Mouse (Mus musculus) hindbrain, embryonic 13.5 days (tissue): ENCODE data around the gene Il1r1. TPM values are rescaled to one million over a fixed set of nuclear protein-coding genes. Genes with fewer than 3 reads are reported as not detected.
"Not testable (repeated sequence)": the region's sequence is repeated elsewhere in the genome, so short reads cannot be mapped to it uniquely, and the experiment has no call there.

ENCODE experiments used
- ATAC-seq: fragments of 200-750 bp; cut with Nextera tagmentation; 2 replicates; pipeline ENCODE4 v1.8.0; 2017; ENCODE audit warnings: moderate TSS enrichment; ENCODE audit not compliant: low FRiP score
- H3K27ac ChIP-seq: fragments of 300-500 bp; sonication (generic); 2 replicates; pipeline ENCODE4 v1.5.1; 2015; ENCODE audit warnings: inconsistent platforms, mild to moderate bottlenecking, moderate library complexity
- H3K27me3 ChIP-seq: fragments of 300-500 bp; sonication (generic); 2 replicates; pipeline ENCODE4 v1.6.1; 2015; ENCODE audit warnings: mild to moderate bottlenecking, inconsistent platforms
- H3K36me3 ChIP-seq: fragments of 300-500 bp; sonication (generic); 2 replicates; pipeline ENCODE4 v1.6.1; 2015; ENCODE audit warnings: mild to moderate bottlenecking, inconsistent platforms
- H3K4me1 ChIP-seq: fragments of 300-500 bp; sonication (generic); replicated peaks from 2 replicates; pipeline ENCODE4 v1.6.1; 2015; ENCODE audit warnings: inconsistent platforms
- H3K4me2 ChIP-seq: fragments of 300-500 bp; sonication (generic); 2 replicates; pipeline ENCODE4 v1.6.1; 2015; ENCODE audit warnings: inconsistent platforms, mild to moderate bottlenecking, moderate library complexity
- H3K4me3 ChIP-seq: fragments of 300-500 bp; sonication (generic); 2 replicates; pipeline ENCODE4 v1.5.1; 2015; ENCODE audit warnings: mild to moderate bottlenecking, inconsistent platforms
- H3K9ac ChIP-seq: fragments of 300-500 bp; sonication (generic); 2 replicates; pipeline ENCODE4 v1.6.1; 2015; ENCODE audit warnings: mild to moderate bottlenecking, inconsistent platforms
- H3K9me3 ChIP-seq: fragments of 300-500 bp; sonication (generic); 2 replicates; pipeline ENCODE4 v1.6.1; 2016; ENCODE audit warnings: inconsistent platforms
- WGBS: fragments of 180-500 bp; shearing (Covaris S2); methylation state at CpG from one replicate; pipeline ENCODE4 v1.1.7; 2015; 5-methylcytosine and 5-hydroxymethylcytosine counted together
- polyA plus RNA-seq: library from polyadenylated mRNA; unstranded; fragments of >200 nt; fragmentation: Nextera tagmentation; extraction: Ambion mirVana; gene quantifications from 2 replicates; pipeline ENCODE4 v1.2.1, GENCODE M21; 2015

Il1r1 gene
- polyA plus RNA-seq, 1 experiment from 2014 or later, result 0.74 TPM

DNA sequence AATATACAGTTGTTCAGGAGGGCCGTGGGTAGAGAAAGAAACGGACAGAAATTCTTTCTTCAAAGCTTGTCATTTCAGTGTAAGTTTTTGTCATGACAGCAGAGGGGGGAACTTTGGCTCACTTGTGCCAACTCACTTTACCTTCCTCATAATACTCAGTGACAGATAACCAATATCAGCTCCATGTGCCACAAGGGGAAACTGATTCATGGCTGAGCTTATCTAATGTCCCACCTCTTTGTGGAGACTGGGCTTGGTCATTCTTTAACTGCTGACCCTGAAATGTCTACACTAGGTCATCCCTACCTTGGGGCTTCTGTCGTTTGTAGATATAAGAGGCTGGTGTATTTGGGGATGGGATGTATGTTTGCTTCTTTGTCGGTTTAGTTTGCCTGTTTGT is 53.1 kb downstream of the Il1r1 start:
- Histone ChIP-seq H3K27me3 (no peaks in the 10 kb centered on the region), H3K36me3 (no peaks in the 10 kb centered on the region), H3K27ac (no peak overlapping the region), H3K9me3 (no peaks in the 10 kb centered on the region), H3K4me3 (no peak overlapping the region), H3K4me1 (no peaks in the 10 kb centered on the region), H3K9ac (no peak overlapping the region), H3K4me2 (no peak overlapping the region)
- ATAC-seq, result no peak
- WGBS, result 88% methylated on average over 4 of the region's 4 CpGs

GRCm38 (mm10) chr1:40278720-40279119 is 53.8 kb downstream of the Il1r1 start:
- H3K36me3 ChIP-seq, result no peaks in the 10 kb centered on the region
- H3K9ac ChIP-seq, result no peak overlapping the region
- no peak for ATAC-seq
- H3K4me2 ChIP-seq, result no peak overlapping the region
- no peak overlapping the region for H3K27ac ChIP-seq
- WGBS, result 89% methylated on average over 2 of the region's 2 CpGs
- no peak overlapping the region for H3K4me3 ChIP-seq
- H3K9me3 ChIP-seq, result no peaks in the 10 kb centered on the region
- no peaks in the 10 kb centered on the region for H3K27me3 ChIP-seq
- H3K4me1 ChIP-seq, result no peaks in the 10 kb centered on the region

DNA sequence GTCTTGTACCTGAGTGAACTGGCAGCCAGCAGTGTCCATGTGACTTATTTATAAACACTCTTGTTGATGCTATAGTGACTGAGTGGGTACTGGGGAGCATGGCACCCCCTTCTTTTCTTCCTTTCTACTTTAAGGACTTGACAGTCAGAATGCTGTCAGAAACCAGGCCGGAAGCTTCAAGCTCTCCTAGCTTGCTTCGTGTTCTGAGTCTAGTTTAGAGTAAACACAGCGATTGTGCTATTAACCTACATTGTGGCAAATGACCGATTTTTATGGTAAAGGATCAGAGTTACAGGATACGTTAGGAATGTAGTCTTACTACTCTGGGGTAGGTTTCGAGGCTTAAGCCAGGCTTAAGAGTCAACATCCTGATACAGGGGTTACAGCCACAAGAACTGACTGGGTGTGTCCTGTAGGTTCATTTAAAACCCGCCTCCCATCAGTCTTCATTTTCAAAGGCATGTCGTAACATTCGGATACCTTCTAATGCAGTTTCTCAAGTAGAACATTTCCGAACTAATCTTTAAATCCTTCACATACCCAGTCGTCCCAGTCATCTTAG is 54.4 kb downstream of the Il1r1 start:
- no peak overlapping the region for H3K4me3 ChIP-seq
- H3K9me3 ChIP-seq, result no peaks in the 10 kb centered on the region
- H3K4me2 ChIP-seq, result no peak overlapping the region
- H3K9ac ChIP-seq, result no peak overlapping the region
- H3K27me3 ChIP-seq, result no peaks in the 10 kb centered on the region
- 92% methylated on average over 11 of the region's 11 CpGs for WGBS
- no peak for ATAC-seq
- H3K27ac ChIP-seq, result no peak overlapping the region
- no peaks in the 10 kb centered on the region for H3K36me3 ChIP-seq
- H3K4me1 ChIP-seq, result no peaks in the 10 kb centered on the region

DNA sequence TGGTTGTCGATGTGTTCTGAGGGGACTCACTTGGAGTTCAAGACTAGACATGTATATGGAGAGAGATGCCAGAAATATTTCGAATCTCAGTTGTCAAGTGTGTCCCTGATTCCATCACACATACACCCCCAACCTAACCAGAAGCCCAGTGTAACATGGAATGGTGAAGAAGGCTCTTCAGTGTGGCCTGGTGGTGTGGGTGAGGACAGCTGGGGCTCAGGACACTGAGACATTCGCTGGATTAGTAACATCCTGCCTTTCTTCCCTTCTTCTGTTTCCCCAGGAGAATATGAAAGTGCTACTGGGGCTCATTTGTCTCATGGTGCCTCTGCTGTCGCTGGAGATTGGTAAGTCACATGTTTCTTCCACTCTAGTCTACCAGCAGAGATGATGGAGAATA is 57.1 kb downstream of the Il1r1 start:
- ATAC-seq, result no peak
- H3K4me3 ChIP-seq, result no peak overlapping the region
- H3K4me2 ChIP-seq, result no peak overlapping the region
- no peak overlapping the region for H3K9ac ChIP-seq
- H3K9me3 ChIP-seq, result no peaks in the 10 kb centered on the region
- H3K27ac ChIP-seq, result no peak overlapping the region
- H3K36me3 ChIP-seq, result no peaks in the 10 kb centered on the region
- 83% methylated on average over 4 of the region's 4 CpGs for WGBS
- no peaks in the 10 kb centered on the region for H3K27me3 ChIP-seq
- H3K4me1 ChIP-seq, result no peaks in the 10 kb centered on the region

DNA sequence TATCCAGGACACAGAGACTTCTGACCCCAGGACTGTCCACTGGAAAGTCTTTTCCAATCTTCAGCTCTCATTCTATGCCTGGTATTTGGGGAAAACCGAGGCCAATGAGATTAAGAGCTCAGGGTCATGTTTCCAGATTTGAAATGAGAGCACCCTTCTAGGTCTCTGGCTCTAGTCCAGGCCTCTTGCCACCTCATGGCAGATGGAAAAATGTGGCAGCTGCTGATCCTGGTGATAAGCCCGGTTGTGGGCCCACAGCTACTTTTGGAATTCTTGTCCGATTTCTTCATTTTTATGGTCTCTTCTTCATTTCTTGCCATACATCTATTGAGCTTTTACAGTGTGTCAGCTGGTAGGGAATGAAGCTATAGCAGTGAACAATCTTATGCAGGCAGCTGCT is 57.5 kb downstream of the Il1r1 start:
- no peaks in the 10 kb centered on the region for H3K27me3 ChIP-seq
- H3K36me3 ChIP-seq, result no peaks in the 10 kb centered on the region
- no peak overlapping the region for H3K4me2 ChIP-seq
- no peaks in the 10 kb centered on the region for H3K4me1 ChIP-seq
- no peak overlapping the region for H3K27ac ChIP-seq
- H3K4me3 ChIP-seq, result no peak overlapping the region
- H3K9me3 ChIP-seq, result no peaks in the 10 kb centered on the region
- ATAC-seq, result no peak
- no peak overlapping the region for H3K9ac ChIP-seq
- 81% methylated on average over 3 of the region's 3 CpGs for WGBS

DNA sequence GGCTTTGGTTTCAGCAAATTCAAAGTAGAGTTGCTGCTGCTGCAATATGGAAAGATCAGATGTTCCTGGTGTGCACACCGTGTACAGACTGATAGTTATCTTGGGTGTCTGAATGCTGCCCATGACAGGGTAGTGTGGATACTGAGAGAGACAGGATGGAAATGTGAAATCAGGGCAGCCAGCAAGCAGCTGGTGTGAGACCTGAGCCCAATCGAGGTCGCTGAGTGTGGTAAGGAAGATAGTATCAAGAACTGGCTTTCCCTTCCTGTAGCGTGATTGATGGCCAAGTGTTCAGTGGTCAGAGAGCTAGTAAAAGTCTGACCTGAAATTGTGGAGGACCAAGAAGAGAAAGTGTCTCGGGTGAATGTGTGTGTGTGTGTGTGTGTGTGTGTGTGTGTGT is 59.1 kb downstream of the Il1r1 start:
- Histone ChIP-seq H3K9ac (no peak overlapping the region), H3K9me3 (no peaks in the 10 kb centered on the region), H3K27ac (no peak overlapping the region), H3K36me3 (no peaks in the 10 kb centered on the region), H3K4me3 (no peak overlapping the region), H3K4me1 (no peaks in the 10 kb centered on the region), H3K4me2 (no peak overlapping the region), H3K27me3 (no peaks in the 10 kb centered on the region)
- no peak for ATAC-seq
- WGBS, result 82% methylated on average over 5 of the region's 5 CpGs

DNA sequence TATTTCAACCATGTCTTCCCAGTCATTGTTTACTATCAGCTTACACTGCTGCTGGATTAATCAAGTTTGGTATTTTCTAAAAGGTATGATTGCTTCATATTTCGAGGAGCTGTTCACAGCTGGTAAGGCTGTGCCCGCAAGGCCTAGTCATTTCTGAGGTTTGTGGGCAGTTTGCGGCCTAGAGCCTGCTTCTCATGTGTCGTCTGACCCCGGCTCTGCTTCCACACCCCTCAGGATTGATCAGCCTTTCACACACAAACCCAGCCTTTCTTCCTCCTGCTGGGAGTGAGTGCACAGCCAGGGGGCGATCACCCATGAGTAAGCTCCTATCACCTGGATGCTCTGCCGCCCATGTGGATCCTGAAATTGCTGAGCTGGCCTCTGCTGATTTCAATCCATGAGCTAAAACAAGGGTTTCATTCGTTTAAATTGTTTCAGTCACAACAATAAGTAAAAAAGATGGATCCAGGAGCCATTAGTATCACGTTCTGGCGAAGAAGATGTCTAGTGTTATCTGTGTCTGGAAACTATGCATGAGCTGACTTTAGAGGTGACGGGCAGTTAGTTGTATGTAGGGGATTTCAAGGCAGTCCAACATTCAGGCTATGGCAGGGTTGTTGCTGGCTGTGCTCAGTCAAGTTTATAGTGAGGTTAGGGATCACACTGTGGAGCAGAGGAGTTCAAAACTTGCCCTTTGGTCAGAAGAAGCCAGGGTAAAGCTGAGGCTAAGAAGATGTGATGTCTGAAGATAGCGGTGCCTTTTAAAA is 65.8 kb downstream of the Il1r1 start:
- Histone ChIP-seq H3K27me3 (no peaks in the 10 kb centered on the region), H3K9ac (no peak overlapping the region), H3K4me1 (no peaks in the 10 kb centered on the region), H3K4me2 (no peak overlapping the region), H3K9me3 (no peaks in the 10 kb centered on the region), H3K4me3 (no peak overlapping the region), H3K36me3 (no peaks in the 10 kb centered on the region), H3K27ac (no peak overlapping the region)
- ATAC-seq, result no peak
- WGBS, result 76% methylated on average over 12 of the region's 12 CpGs

DNA sequence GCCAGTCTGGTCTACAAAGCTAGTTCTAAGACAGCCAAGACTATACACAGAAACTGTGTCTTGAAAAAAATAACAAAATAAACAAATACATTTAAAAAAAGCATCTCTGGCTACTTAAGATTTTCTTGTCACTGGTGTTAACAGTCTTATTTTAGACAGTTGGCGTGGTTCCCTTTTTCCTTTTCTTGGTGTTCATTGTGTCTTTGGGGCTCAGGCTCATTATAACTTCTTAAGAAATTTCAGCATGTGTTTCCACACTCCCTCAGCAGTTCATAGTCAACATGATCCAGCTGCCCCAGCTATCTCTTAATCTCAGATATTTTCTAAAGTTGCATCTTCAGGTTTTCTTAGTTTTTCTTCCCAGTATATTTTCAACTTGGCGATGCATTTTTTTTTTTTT is 67.4 kb downstream of the Il1r1 start:
- no peak overlapping the region for H3K4me2 ChIP-seq
- no peaks in the 10 kb centered on the region for H3K36me3 ChIP-seq
- H3K4me1 ChIP-seq, result no peaks in the 10 kb centered on the region
- WGBS, result 98% methylated on average over 2 of the region's 2 CpGs
- no peaks in the 10 kb centered on the region for H3K9me3 ChIP-seq
- H3K27me3 ChIP-seq, result no peaks in the 10 kb centered on the region
- H3K9ac ChIP-seq, result no peak overlapping the region
- no peak overlapping the region for H3K4me3 ChIP-seq
- no peak for ATAC-seq
- no peak overlapping the region for H3K27ac ChIP-seq

- no peak overlapping the region for H3K27ac ChIP-seq
- no peak overlapping the region for H3K4me2 ChIP-seq
- H3K9ac ChIP-seq, result no peak overlapping the region
- H3K27me3 ChIP-seq, result no peaks in the 10 kb centered on the region
- no peaks in the 10 kb centered on the region for H3K9me3 ChIP-seq
- no peaks in the 10 kb centered on the region for H3K4me1 ChIP-seq
- WGBS, result 93% methylated on average over 7 of the region's 7 CpGs
- H3K4me3 ChIP-seq, result no peak overlapping the region
- no peak for ATAC-seq
- no peaks in the 10 kb centered on the region for H3K36me3 ChIP-seq
Observed at GRCm38 (mm10) chr1:40293891-40294290, 69.0 kb downstream of the Il1r1 start.

DNA sequence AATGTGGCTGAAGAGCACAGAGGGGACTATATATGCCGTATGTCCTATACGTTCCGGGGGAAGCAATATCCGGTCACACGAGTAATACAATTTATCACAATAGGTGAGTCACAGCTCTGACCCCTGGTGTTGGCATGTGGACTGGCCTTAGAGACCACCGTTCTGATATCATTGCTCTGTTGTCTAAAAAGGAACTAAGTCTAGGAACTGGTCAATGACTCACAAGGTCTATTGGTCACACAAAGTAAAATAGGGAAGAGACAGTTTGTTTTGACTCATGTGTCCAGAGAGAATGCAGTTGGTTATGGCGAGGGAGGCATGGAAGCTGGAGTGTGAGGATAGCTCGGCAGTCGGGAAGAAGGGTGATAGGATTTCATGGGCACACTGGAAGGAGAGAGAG is 69.9 kb downstream of the Il1r1 start:
- Histone ChIP-seq H3K27ac (no peak overlapping the region), H3K4me1 (no peaks in the 10 kb centered on the region), H3K4me3 (no peak overlapping the region), H3K27me3 (no peaks in the 10 kb centered on the region), H3K9me3 (no peaks in the 10 kb centered on the region), H3K36me3 (no peaks in the 10 kb centered on the region), H3K9ac (no peak overlapping the region), H3K4me2 (no peak overlapping the region)
- ATAC-seq, result no peak
- WGBS, result 92% methylated on average over 9 of the region's 9 CpGs

DNA sequence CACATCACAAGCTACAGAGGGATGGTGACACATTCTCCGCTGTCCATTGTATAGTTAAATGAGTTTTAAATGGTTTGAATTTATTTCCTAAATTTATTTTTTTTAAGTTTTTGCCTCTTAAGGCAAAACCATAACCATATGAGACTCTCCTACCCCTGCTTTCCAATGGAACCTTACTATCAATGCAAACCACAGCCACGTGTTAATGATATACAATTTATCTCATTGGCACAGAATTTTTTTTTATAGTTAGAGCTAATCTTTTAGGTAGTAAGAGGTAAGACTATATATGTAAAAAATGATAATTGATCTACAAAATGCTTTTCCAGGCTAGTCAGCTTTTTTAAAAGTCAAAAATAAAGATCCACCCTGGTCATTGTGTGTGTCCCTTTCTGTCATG is 73.2 kb downstream of the Il1r1 start:
- Histone ChIP-seq H3K4me1 (no peaks in the 10 kb centered on the region), H3K27me3 (no peaks in the 10 kb centered on the region)
- 93% methylated on average over 2 of the region's 2 CpGs for WGBS

DNA sequence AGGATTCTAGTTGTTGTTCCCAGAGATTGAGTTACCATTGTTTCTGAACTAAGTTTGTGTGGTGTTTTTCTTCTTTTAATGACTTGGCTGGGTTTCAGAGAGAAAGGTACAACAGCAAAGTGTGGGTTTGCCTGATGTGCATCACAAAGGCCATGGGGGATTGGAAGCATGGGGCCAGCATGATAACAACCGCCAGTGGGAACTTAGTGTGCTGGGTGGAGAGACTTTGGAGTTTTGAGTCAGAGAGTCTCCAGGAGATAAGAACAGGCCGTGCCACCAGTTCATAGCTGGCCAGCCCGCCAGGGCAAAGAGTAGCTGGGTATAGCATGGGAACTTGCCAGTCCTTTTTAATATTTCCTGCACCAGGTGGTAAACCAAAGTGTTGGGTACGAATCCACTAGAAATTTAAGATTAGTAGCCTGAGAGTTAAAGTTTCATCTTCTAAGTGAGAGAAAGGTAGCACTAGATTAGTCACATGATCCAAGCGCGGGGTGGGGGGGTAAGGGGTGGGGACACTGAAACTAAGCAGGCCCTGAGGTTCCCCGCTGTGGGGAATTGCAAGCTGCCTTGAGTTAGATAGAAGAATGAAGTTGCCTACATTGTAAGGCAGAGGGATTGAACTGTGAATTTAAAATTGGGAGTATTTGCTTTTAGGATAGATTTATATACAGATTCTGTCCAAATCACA is 78.4 kb downstream of the Il1r1 start:
- H3K4me1 ChIP-seq, result no peaks in the 10 kb centered on the region
- no peaks in the 10 kb centered on the region for H3K36me3 ChIP-seq
- no peaks in the 10 kb centered on the region for H3K9me3 ChIP-seq
- WGBS, result 59% methylated on average over 7 of the region's 7 CpGs
- no peak overlapping the region for H3K4me3 ChIP-seq
- no peak overlapping the region for H3K27ac ChIP-seq
- no peaks in the 10 kb centered on the region for H3K27me3 ChIP-seq
- no peak for ATAC-seq
- no peak overlapping the region for H3K9ac ChIP-seq
- H3K4me2 ChIP-seq, result no peak overlapping the region

More for the DNA sequence above, 73.2 kb downstream of the Il1r1 start:
- H3K36me3 ChIP-seq, result no peaks in the 10 kb centered on the region
- no peak overlapping the region for H3K27ac ChIP-seq
- H3K9me3 ChIP-seq, result no peaks in the 10 kb centered on the region
- H3K4me3 ChIP-seq, result no peak overlapping the region
- H3K9ac ChIP-seq, result no peak overlapping the region
- ATAC-seq, result no peak
- no peak overlapping the region for H3K4me2 ChIP-seq

DNA sequence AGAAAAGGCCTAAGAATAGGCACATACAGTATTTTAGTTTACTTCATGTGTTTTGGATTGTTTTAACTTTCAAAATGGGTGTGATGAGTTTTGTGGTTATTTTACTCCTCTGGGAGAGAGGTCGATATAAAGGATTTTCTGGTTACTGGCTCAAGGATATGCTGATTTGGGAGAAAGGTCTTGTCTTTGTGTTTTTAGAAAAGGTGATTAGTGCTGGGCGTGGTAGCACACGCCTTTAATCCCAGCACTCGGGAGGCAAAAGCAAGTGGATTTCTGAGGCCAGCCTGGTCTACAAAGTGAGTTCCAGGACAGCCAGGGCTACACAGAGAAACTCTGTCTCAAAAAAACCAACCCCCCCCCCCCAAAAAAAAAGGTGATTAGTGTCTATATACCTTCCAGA is 79.4 kb downstream of the Il1r1 start:
- H3K36me3 ChIP-seq, ATAC-seq, H3K4me1 ChIP-seq, H3K9me3 ChIP-seq, H3K4me2 ChIP-seq, H3K27me3 ChIP-seq, H3K27ac ChIP-seq, H3K4me3 ChIP-seq, H3K9ac ChIP-seq: not testable (repeated sequence)
- WGBS, result 66% methylated on average over 4 of the region's 4 CpGs
